Mouse (Mus musculus) kidney, adult 2 months (tissue): Measurements from ENCODE around the gene Katnal1.

ENCODE experiments used
- CTCF ChIP-seq: fragments of 200-500 bp; conservative IDR thresholded peaks from 2 replicates; pipeline ENCODE4 v1.5.1; 2011; ENCODE audit warnings: low read depth, mild to moderate bottlenecking, control low read depth, low read length, moderate library complexity, mixed read lengths; ENCODE audit not compliant: insufficient read depth, insufficient read length
- POLR2A ChIP-seq: fragments of 200-500 bp; IDR thresholded peaks from one replicate; pipeline ENCODE4 v1.6.1; 2011; ENCODE audit warnings: low read depth, low read length, control low read depth

DNA sequence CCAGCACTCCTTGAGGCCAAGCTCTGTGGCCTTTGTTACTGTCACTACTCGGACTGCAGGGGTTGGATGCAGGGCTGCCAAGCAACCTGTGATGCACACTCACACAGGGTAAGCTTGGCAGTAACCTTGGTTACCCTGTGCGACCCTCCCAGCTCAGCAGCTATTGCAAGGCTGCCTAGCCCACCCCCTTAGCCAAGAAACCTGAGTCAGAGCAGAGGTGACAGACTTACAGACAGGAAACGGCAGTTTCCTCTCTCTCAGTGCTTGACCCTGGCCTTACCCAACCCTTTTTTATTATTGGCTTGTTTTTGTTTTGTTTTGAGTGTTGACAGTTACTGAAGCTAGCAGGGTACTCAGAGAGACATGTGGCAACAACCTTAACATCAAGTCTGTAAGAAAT, 16.9 kb downstream of the Katnal1 start:
- TF ChIP-seq POLR2A (no peak), CTCF (no peak)
